In the genomic region with DNA sequence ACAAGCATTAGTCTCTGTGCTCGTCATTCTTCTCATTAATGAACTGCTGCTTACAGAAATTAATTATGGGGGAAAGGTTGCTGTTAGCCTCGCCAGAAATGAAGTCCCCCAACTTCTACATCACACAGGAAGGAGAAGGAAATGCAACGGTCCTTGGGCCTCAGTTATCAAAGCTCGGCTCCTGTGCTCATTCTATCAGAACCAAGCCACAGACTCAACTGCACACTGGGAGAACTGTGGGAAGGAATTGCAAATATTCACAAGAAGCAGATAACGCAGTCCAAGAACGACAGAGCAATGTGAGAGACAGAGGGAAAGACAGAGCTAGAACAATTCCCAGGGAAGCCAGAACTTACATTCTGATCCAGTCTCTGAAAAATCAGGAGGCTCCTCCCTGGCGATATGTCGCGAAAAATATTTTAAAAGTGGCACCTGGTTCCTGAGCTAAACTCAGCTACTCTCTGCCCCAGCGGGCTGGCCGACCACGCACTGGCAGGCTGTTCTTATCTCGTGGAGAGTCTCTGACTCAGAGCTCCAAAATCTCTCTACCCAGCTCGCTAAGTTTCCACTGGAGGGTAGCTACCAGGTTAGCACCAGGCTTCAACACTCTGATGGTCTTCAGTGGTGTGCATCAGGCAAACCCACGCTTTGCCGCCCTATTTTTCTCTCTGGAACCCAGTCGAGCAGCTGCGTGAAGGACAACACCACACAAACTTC, we compare ENCODE assay signal across 19 mouse cellular contexts.
DNase-seq lines count a peak whose midpoint lies in the region; ATAC-seq and TF ChIP-seq lines count a peak whose summit lies in the region.
"Had no signal": no experiment of that assay in that cellular context is flagged by ENCODE, and none has a peak within 500 bp of the region (broad histone marks: within the 10 kb centered on the region; RNA-seq: fewer than 3 reads in every experiment).

No protein-coding gene starts in this region.

- dilution Hi-C loops in CH12.LX (cut with MboI; ENCODE audit: extremely low pct_ligation_motif_present, extremely low pct_unique_long_range_greater_than_20kb, low sequenced_read_pairs) = no loop called here

- TF ChIP-seq EP300 in heart, postnatal 0 days (IDR thresholded peaks at IDR 0.05; ENCODE audit: low read depth) = no peak
- TF ChIP-seq EP300 in CH12.LX (IDR thresholded peaks at IDR 0.05; ENCODE audit: low read length) = no peak

- 32% methylated on average over 18 of the region's 18 CpGs for WGBS in heart, postnatal 0 days
- 39% methylated on average over 18 of the region's 18 CpGs for WGBS in liver, embryonic 15.5 days (ENCODE audit: insufficient replicate concordance)

- H3K36me3 ChIP-seq in heart, postnatal 0 days (replicated peaks; ENCODE audit: control insufficient read depth, insufficient read depth, low read length) = no peaks in the 10 kb centered on the region
- no peaks in the 10 kb centered on the region for H3K36me3 ChIP-seq in CH12.LX (replicated peaks in 1 of 2; ENCODE audit: control insufficient read depth in 1 of 2, insufficient read depth in 1 of 2, low read length in 1 of 2)
- H3K36me3 ChIP-seq in liver, embryonic 15.5 days (replicated peaks) = no peaks in the 10 kb centered on the region
- H3K36me3 ChIP-seq: forebrain, embryonic 10.5 days; limb, embryonic 15.5 days had no signal

- no peak for TF ChIP-seq CTCF in heart, postnatal 0 days (IDR thresholded peaks at IDR 0.05; ENCODE audit: low read depth)
- no peak for TF ChIP-seq CTCF in CH12.LX (conservative IDR thresholded peaks at IDR 0.05 in 1 of 2, IDR thresholded peaks at IDR 0.05 in 1 of 2; ENCODE audit: low read depth in 2 of 2, low read length in 2 of 2)

- ATAC-seq in frontal cortex, adult (ENCODE audit: low TSS enrichment) = peak; percentile 93
- no peak for ATAC-seq in heart, postnatal 0 days (ENCODE audit: insufficient read depth, low read depth)
- ATAC-seq in liver, embryonic 15.5 days (ENCODE audit: insufficient read depth) = no peak
- ATAC-seq in erythroblast, adult 5-6 weeks (replicated peaks; ENCODE audit: low FRiP score, poor library complexity, severe bottlenecking) = no peak
- ATAC-seq: activated CD4-positive, CD25-positive, alpha-beta regulatory T cell, adult 4 months; lung, postnatal 0 days had no signal

- no peaks in the 10 kb centered on the region for H3K9me3 ChIP-seq in heart, postnatal 0 days (replicated peaks; ENCODE audit: control insufficient read depth, low read length)
- H3K9me3 ChIP-seq in CH12.LX (replicated peaks; ENCODE audit: low read length) = no peaks in the 10 kb centered on the region
- no peaks in the 10 kb centered on the region for H3K9me3 ChIP-seq in liver, embryonic 15.5 days (replicated peaks)
- H3K9me3 ChIP-seq: forebrain, embryonic 10.5 days; limb, embryonic 15.5 days had no signal

- H3K4me3 ChIP-seq in heart, postnatal 0 days (ENCODE audit: low read depth, low read length) = peak overlapping the region; percentile 17
- peak overlapping the region; percentile 46 to 61 (median 47) for H3K4me3 ChIP-seq in CH12.LX (replicated peaks in 1 of 3; ENCODE audit: low read depth in 2 of 3, low read length in 2 of 3, poor library complexity in 1 of 3)
- no peak overlapping the region for H3K4me3 ChIP-seq in liver, embryonic 15.5 days (replicated peaks)
- H3K4me3 ChIP-seq: forebrain, embryonic 10.5 days; limb, embryonic 15.5 days had no signal

- H3K79me2 ChIP-seq in CH12.LX (replicated peaks; ENCODE audit: control insufficient read depth, extremely low read depth, insufficient read depth, poor library complexity, severe bottlenecking) = no peaks in the 10 kb centered on the region

- in situ Hi-C loops in CH12.LX (cut with MboI; ENCODE audit: low pct_ligation_motif_present, low pct_unique_long_range_greater_than_20kb, low sequenced_read_pairs) = no loop called here

- 0 out of 2 replicates have a peak, but pooled peaks cover 9% of the 10 kb centered on the region for H3K4me1 ChIP-seq in heart, postnatal 0 days (ENCODE audit: control insufficient read depth, insufficient read depth)
- H3K4me1 ChIP-seq in CH12.LX (ENCODE audit: control insufficient read depth in 1 of 2, insufficient read depth in 2 of 2) = peaks cover 0 to 6% of the 10 kb centered on the region in 2 experiments; a peak in 1 of 4 replicates
- H3K4me1 ChIP-seq in liver, embryonic 15.5 days (replicated peaks) = no peaks in the 10 kb centered on the region
- H3K4me1 ChIP-seq: forebrain, embryonic 10.5 days; limb, embryonic 15.5 days had no signal

- no peak for DNase-seq in frontal cortex, postnatal 36 days (ENCODE audit: low spot score in 2 of 2)
- no peak for DNase-seq in heart, postnatal 0 days (ENCODE audit: low spot score)
- no peak for DNase-seq in heart, adult 11 months
- DNase-seq in CH12.LX (ENCODE audit: extremely low read depth) = peak; percentile 12
- DNase-seq in adrenal gland, postnatal 36 days = no peak
- DNase-seq: adrenal gland, postnatal 25 days; cerebellum, adult 9-10 months; gastrocnemius, postnatal 14 days; kidney, adult 2 months; kidney, postnatal 25 days; midbrain, embryonic 14.5 days; thymus, adult 18-20 months had no signal

- peak overlapping the region; percentile 43 for H3K4me2 ChIP-seq in heart, postnatal 0 days (ENCODE audit: low read depth, low read length)
- H3K4me2 ChIP-seq in CH12.LX (ENCODE audit: insufficient read depth, low read depth, poor library complexity, severe bottlenecking) = no peak overlapping the region; the same call in 1 of the 2 replicates
- peak overlapping the region; percentile 18 for H3K4me2 ChIP-seq in liver, embryonic 15.5 days
- H3K4me2 ChIP-seq: limb, embryonic 15.5 days had no signal

- no peak for TF ChIP-seq POLR2A in CH12.LX (IDR thresholded peaks at IDR 0.05; ENCODE audit: low read depth, low read length)

- H3K27ac ChIP-seq in heart, postnatal 0 days (ENCODE audit: low read depth) = no peak overlapping the region
- H3K27ac ChIP-seq in CH12.LX (ENCODE audit: insufficient read depth, low read depth) = no peak overlapping the region
- H3K27ac ChIP-seq in liver, embryonic 15.5 days (replicated peaks) = no peak overlapping the region
- H3K27ac ChIP-seq: forebrain, embryonic 10.5 days; limb, embryonic 15.5 days had no signal

- H3K9ac ChIP-seq in heart, postnatal 0 days (replicated peaks; ENCODE audit: low read depth, low read length) = no peak overlapping the region
- H3K9ac ChIP-seq in CH12.LX (ENCODE audit: insufficient read depth, low read depth) = no peak overlapping the region
- H3K9ac ChIP-seq in liver, embryonic 15.5 days = no peak overlapping the region
- H3K9ac ChIP-seq: limb, embryonic 15.5 days had no signal

- TF ChIP-seq RAD21 in CH12.LX (IDR thresholded peaks at IDR 0.05; ENCODE audit: low read depth, low read length) = no peak

- H3K27me3 ChIP-seq in heart, postnatal 0 days (ENCODE audit: control insufficient read depth, insufficient read depth, low read length) = no peaks in the 10 kb centered on the region
- no peaks in the 10 kb centered on the region for H3K27me3 ChIP-seq in CH12.LX (replicated peaks)
- no peaks in the 10 kb centered on the region for H3K27me3 ChIP-seq in liver, embryonic 15.5 days
- H3K27me3 ChIP-seq: limb, embryonic 15.5 days had no signal

TF ChIP-seq in CH12.LX, 34 proteins besides CTCF, POLR2A, EP300 and RAD21:
- no peak for TF ChIP-seq SMC3 (IDR thresholded peaks at IDR 0.05; ENCODE audit: low read depth, low read length)
- TF ChIP-seq JUN (IDR thresholded peaks at IDR 0.05; ENCODE audit: insufficient read depth, low read depth, low read length) = no peak
- no peak for TF ChIP-seq MAZ (IDR thresholded peaks at IDR 0.05; ENCODE audit: low read depth, low read length)
- TF ChIP-seq UBTF (IDR thresholded peaks at IDR 0.05; ENCODE audit: low read depth, low read length) = no peak
- no peak for TF ChIP-seq MXI1 (IDR thresholded peaks at IDR 0.05; ENCODE audit: low read depth, low read length)
